Mouse (Mus musculus): ENCODE data around the gene Rasgrp3. TPM values are rescaled to one million over a fixed set of nuclear protein-coding genes. Genes with fewer than 3 reads are reported as not detected.

Gene Rasgrp3
- 2.9 and 3.9 TPM in 2 replicates for polyA plus RNA-seq (2015; fragmentation: Nextera tagmentation; extraction: Ambion mirVana)

GRCm38 (mm10) chr17:75435599-75435998 is at the start of gene Rasgrp3:
Gene Rasgrp3 (plus strand): TSS chr17:75435896.
- H3K4me3 ChIP-seq (replicated peaks), result no peak within 1 kb of the TSS
- no peaks in the 10 kb centered on the region for H3K9me3 ChIP-seq (replicated peaks)
- DNase-seq, result no peak
- WGBS (ENCODE audit: insufficient replicate concordance), result 28% methylated on average over 6 of the region's 6 CpGs
- no peaks in the 10 kb centered on the region for H3K4me1 ChIP-seq (replicated peaks)
- peaks cover 4% of the 10 kb centered on the region for H3K27me3 ChIP-seq
- no peak within 1 kb of the TSS for H3K9ac ChIP-seq
- no peak within 1 kb of the TSS for H3K27ac ChIP-seq
- H3K36me3 ChIP-seq, result no peaks in the 10 kb centered on the region
- no peak within 1 kb of the TSS for H3K4me2 ChIP-seq
- ATAC-seq (ENCODE audit: low read depth), result no peak

DNA sequence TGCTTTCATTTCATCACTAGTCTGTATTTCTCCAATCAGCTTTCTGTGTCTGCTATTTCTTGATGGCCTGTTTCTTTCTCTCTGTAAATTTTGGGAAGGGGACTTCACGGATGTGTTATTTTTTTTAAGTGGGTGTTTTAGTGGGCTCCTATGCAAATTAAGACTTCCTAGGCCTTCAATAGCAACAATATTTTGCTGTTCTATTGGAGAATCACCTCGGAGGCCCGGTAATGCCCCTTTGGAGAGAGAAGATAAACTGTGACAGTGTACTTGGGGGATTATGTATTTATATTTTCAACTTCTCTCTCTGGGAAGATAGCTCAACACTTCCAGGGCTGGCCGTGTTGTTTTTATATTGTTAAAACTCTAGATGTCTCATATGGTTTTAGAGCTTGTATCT is 47.3 kb upstream of the Rasgrp3 start:
- Histone ChIP-seq H3K27ac (no peak overlapping the region), H3K4me1 (replicated peaks) (no peaks in the 10 kb centered on the region), H3K27me3 (no peaks in the 10 kb centered on the region), H3K9ac (no peak overlapping the region), H3K4me2 (no peak overlapping the region), H3K9me3 (replicated peaks) (no peaks in the 10 kb centered on the region), H3K36me3 (0 out of 2 replicates have a peak, but pooled peaks cover 2% of the 10 kb centered on the region), H3K4me3 (replicated peaks) (no peak overlapping the region)
- DNase-seq (no peak), ATAC-seq (ENCODE audit: low read depth) (no peak)
- 62% methylated on average over 4 of the region's 4 CpGs for WGBS (ENCODE audit: insufficient replicate concordance)

DNA sequence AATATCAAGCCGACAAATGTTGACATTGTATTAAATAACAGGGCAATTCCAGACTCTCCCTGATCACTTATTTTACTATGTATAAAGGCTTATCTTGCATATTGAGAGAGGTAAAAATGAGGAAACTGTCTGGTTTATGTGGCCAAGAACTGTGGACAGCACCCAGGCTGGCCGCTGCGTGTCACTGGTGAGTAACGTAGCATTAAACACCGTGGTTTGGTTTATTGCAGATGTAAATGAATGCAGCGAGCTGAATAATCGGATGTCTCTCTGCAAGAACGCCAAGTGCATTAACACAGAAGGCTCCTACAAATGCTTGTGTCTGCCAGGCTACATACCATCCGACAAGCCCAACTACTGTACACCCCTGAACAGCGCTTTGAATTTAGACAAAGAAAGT is 45.6 kb upstream of the Rasgrp3 start:
- H3K4me2 ChIP-seq, result no peak overlapping the region
- H3K9ac ChIP-seq, result no peak overlapping the region
- DNase-seq (no peak), ATAC-seq (ENCODE audit: low read depth) (no peak)
- no peaks in the 10 kb centered on the region for H3K27me3 ChIP-seq
- H3K27ac ChIP-seq, result no peak overlapping the region
- H3K4me1 ChIP-seq (replicated peaks), result no peaks in the 10 kb centered on the region
- 80% methylated on average over 10 of the region's 10 CpGs for WGBS (ENCODE audit: insufficient replicate concordance)
- H3K4me3 ChIP-seq (replicated peaks), result no peak overlapping the region
- H3K36me3 ChIP-seq, result 0 out of 2 replicates have a peak, but pooled peaks cover 2% of the 10 kb centered on the region
- H3K9me3 ChIP-seq (replicated peaks), result no peaks in the 10 kb centered on the region

DNA sequence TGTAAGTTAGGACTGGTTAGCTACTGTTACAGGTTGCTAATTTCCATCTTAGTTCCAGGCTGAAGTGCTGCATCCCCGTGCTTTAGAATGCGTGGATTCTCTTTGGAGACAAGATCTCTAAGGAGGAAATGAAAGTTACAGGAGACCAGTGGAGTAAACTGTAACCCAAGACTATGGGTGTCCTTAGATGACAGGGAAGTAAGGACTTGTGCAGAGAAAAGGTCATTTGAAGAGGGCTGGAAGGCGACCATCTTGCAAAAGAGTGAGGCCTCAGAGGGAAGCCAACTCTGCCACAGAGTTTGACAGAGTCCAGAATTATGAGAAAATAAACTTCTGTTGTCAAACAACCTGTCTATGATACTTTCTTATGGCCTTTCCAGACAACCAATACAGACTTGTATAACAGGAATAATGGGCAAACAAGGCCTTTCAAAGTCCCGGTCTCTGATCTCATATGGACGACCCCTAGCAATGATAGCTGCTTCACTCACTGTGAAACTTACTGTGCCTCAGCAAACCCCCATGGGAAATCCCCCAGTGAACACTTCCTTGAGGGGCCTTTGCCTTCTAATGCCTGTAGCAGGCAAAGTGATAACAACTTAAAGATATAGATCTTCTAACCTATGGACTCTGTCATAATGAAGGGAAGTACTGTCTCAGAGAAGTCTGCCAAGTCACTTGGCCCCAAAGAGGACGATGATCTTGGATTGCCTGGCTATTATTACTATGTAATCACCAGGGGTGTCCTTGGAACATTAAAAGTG is 44.1 kb upstream of the Rasgrp3 start:
- no peaks in the 10 kb centered on the region for H3K9me3 ChIP-seq (replicated peaks)
- 0 out of 2 replicates have a peak, but pooled peaks cover 2% of the 10 kb centered on the region for H3K36me3 ChIP-seq
- no peak overlapping the region for H3K9ac ChIP-seq
- WGBS (ENCODE audit: insufficient replicate concordance), result 67% methylated on average over 6 of the region's 6 CpGs
- no peak overlapping the region for H3K4me2 ChIP-seq
- H3K27me3 ChIP-seq, result no peaks in the 10 kb centered on the region
- ATAC-seq (ENCODE audit: low read depth), result no peak
- no peak overlapping the region for H3K27ac ChIP-seq
- no peak for DNase-seq
- no peak overlapping the region for H3K4me3 ChIP-seq (replicated peaks)
- no peaks in the 10 kb centered on the region for H3K4me1 ChIP-seq (replicated peaks)

DNA sequence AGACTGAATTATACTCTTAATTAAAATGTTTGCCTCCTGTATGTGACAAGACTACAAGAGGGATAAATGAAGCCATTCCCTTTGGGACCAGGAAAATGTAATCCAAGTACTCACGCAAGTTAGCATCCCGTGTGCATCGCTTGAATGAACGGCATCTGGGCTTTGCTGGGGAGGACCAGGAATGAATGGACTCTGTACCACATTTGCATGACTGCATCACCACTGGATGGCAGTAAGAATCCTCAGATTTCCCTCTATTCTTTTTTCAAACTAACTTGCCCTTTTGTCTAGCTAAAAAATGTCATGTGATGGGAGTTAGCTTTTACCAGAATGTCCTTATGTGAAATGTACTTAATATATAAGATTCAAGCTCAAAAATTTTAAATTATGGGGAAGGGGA is 29.3 kb upstream of the Rasgrp3 start:
- Histone ChIP-seq H3K4me1 (replicated peaks) (no peaks in the 10 kb centered on the region), H3K4me3 (replicated peaks) (no peak overlapping the region), H3K27ac (no peak overlapping the region), H3K9ac (no peak overlapping the region), H3K27me3 (no peaks in the 10 kb centered on the region), H3K36me3 (no peaks in the 10 kb centered on the region), H3K9me3 (replicated peaks) (no peaks in the 10 kb centered on the region), H3K4me2 (no peak overlapping the region)
- DNase-seq (no peak), ATAC-seq (ENCODE audit: low read depth) (no peak)
- 66% methylated on average over 4 of the region's 4 CpGs for WGBS (ENCODE audit: insufficient replicate concordance)

DNA sequence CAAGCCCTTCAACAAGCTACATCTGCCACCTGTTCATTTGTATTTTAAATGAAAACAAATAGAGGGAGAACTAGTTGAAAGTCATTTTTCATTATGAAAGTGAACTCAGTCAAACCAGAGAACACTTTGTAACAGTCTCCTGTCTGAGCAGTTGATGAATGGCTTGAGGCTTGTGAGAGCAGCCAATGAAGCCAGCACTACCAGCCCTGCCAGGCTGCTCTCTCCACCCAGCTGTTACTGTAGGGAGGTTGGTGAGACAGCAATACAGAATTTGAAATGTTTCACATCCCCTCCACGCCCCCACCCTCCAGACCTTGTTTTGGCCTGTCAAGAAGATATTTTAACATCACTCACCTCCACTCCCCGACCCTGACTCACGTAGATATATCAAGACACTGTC is 18.8 kb upstream of the Rasgrp3 start:
- Histone ChIP-seq H3K4me2 (no peak overlapping the region), H3K4me3 (replicated peaks) (no peak overlapping the region), H3K9me3 (replicated peaks) (no peaks in the 10 kb centered on the region), H3K27me3 (no peaks in the 10 kb centered on the region), H3K36me3 (no peaks in the 10 kb centered on the region), H3K27ac (no peak overlapping the region), H3K9ac (no peak overlapping the region), H3K4me1 (replicated peaks) (no peaks in the 10 kb centered on the region)
- 54% methylated on average over 3 of the region's 3 CpGs for WGBS (ENCODE audit: insufficient replicate concordance)
- DNase-seq (no peak), ATAC-seq (ENCODE audit: low read depth) (no peak)

- Histone ChIP-seq H3K27me3 (peaks cover 4% of the 10 kb centered on the region), H3K27ac (no peak overlapping the region), H3K4me3 (replicated peaks) (no peak overlapping the region), H3K4me1 (replicated peaks) (no peaks in the 10 kb centered on the region), H3K36me3 (no peaks in the 10 kb centered on the region), H3K4me2 (no peak overlapping the region), H3K9ac (no peak overlapping the region), H3K9me3 (replicated peaks) (no peaks in the 10 kb centered on the region)
- DNase-seq, result no peak
- ATAC-seq (ENCODE audit: low read depth), result no peak
- WGBS (ENCODE audit: insufficient replicate concordance), result 49% methylated on average over 2 of the region's 2 CpGs
These were observed 1.5 kb upstream of the Rasgrp3 start for GRCm38 (mm10) chr17:75434152-75434551.

DNA sequence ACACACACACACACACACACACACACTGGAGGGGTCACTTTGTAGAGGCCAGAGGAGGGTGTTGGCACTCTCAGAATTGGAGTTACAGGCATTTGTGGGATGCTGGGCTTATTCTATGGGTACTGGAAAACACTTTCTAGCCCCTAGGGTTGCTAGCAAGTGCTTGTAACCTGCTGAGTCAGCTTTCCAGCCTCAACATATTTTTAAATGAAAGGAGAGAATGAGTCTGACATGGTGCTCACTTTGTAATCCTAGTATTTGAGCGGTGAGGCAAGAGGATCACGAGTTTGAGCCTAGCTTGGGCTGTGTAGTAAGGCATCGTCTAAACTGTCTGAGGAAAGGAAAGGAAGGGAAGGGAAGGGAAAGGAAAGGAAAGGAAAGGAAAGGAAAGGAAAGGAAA is 825 bp upstream of the Rasgrp3 start:
- Histone ChIP-seq H3K9ac (no peak overlapping the region), H3K4me1 (replicated peaks) (no peaks in the 10 kb centered on the region), H3K4me2 (no peak overlapping the region), H3K36me3 (no peaks in the 10 kb centered on the region), H3K27me3 (peaks cover 4% of the 10 kb centered on the region), H3K27ac (no peak overlapping the region), H3K9me3 (replicated peaks) (no peaks in the 10 kb centered on the region), H3K4me3 (replicated peaks) (no peak overlapping the region)
- no peak for DNase-seq
- ATAC-seq (ENCODE audit: low read depth), result no peak
- 48% methylated on average over 3 of the region's 3 CpGs for WGBS (ENCODE audit: insufficient replicate concordance)

DNA sequence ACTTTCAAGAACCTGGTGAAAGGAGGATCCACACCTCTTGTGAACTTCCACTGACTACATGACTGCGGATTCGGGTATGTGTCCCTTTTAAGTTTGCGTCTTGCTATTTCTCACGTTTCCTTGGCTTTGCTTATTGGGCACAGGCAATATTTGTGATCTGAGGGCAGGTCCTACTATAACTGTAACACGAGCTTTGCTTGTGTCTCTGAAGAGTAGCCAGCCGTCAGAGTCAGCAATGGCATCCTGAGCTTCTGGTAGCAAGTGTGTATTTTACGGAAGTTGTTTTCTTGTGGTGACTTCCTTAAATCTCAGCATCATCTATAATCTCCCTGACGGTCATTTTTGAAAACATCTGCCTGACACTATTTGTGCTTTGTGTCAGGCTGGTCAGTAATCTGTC is 399 bp downstream of the Rasgrp3 start:
- Histone ChIP-seq H3K4me3 (replicated peaks) (no peak overlapping the region), H3K9me3 (replicated peaks) (no peaks in the 10 kb centered on the region), H3K4me2 (no peak overlapping the region), H3K27ac (no peak overlapping the region), H3K36me3 (no peaks in the 10 kb centered on the region), H3K9ac (no peak overlapping the region), H3K4me1 (replicated peaks) (no peaks in the 10 kb centered on the region), H3K27me3 (peaks cover 4% of the 10 kb centered on the region)
- ATAC-seq (ENCODE audit: low read depth) (no peak), DNase-seq (no peak)
- 21% methylated on average over 8 of the region's 8 CpGs for WGBS (ENCODE audit: insufficient replicate concordance)

GRCm38 (mm10) chr17:75436819-75437218 is 1.1 kb downstream of the Rasgrp3 start:
- Histone ChIP-seq H3K9me3 (replicated peaks) (no peaks in the 10 kb centered on the region), H3K4me2 (no peak overlapping the region), H3K27ac (no peak overlapping the region), H3K27me3 (peaks cover 4% of the 10 kb centered on the region), H3K4me3 (replicated peaks) (no peak overlapping the region; the same call in 1 of the 2 replicates), H3K4me1 (replicated peaks) (no peaks in the 10 kb centered on the region), H3K9ac (no peak overlapping the region), H3K36me3 (no peaks in the 10 kb centered on the region)
- DNase-seq (no peak), ATAC-seq (ENCODE audit: low read depth) (no peak)
- 12% methylated on average over 6 of the region's 6 CpGs for WGBS (ENCODE audit: insufficient replicate concordance)

- 24% methylated on average over 11 of the region's 11 CpGs for WGBS (ENCODE audit: insufficient replicate concordance)
- no peak overlapping the region for H3K27ac ChIP-seq
- H3K4me3 ChIP-seq (replicated peaks), result no peak overlapping the region
- H3K9ac ChIP-seq, result no peak overlapping the region
- no peaks in the 10 kb centered on the region for H3K9me3 ChIP-seq (replicated peaks)
- H3K4me1 ChIP-seq (replicated peaks), result no peaks in the 10 kb centered on the region
- H3K27me3 ChIP-seq, result peaks cover 4% of the 10 kb centered on the region
- no peak overlapping the region for H3K4me2 ChIP-seq
- DNase-seq (no peak), ATAC-seq (ENCODE audit: low read depth) (no peak)
- no peaks in the 10 kb centered on the region for H3K36me3 ChIP-seq
These were observed 1.6 kb downstream of the Rasgrp3 start for GRCm38 (mm10) chr17:75437239-75437750.

GRCm38 (mm10) chr17:75438162-75438561 is 2.5 kb downstream of the Rasgrp3 start:
- DNase-seq, result no peak
- 18% methylated on average over 5 of the region's 5 CpGs for WGBS (ENCODE audit: insufficient replicate concordance)
- peaks cover 4% of the 10 kb centered on the region for H3K27me3 ChIP-seq
- no peak for ATAC-seq (ENCODE audit: low read depth)
- no peak overlapping the region for H3K4me3 ChIP-seq (replicated peaks)
- no peaks in the 10 kb centered on the region for H3K4me1 ChIP-seq (replicated peaks)
- H3K4me2 ChIP-seq, result no peak overlapping the region
- no peaks in the 10 kb centered on the region for H3K9me3 ChIP-seq (replicated peaks)
- H3K36me3 ChIP-seq, result no peaks in the 10 kb centered on the region
- H3K27ac ChIP-seq, result no peak overlapping the region
- H3K9ac ChIP-seq, result no peak overlapping the region

All from liver, embryonic 13.5 days (tissue).